In genomic region chr10:13232443-13233142, GRCm38 (mm10) we compare ENCODE assay signal across 18 mouse cellular contexts. TPM values are rescaled to one million over a fixed set of nuclear protein-coding genes. Genes with fewer than 3 reads are reported as not detected.
A peak's percentile ranks its signal among the peaks of the same experiment; 100 is the strongest.
DNase-seq lines count a peak whose midpoint lies in the region; ATAC-seq lines count a peak whose summit lies in the region.
"Had no signal": no experiment of that assay in that cellular context is flagged by ENCODE, and none has a peak within 500 bp of the region (broad histone marks: within the 10 kb centered on the region; RNA-seq: fewer than 3 reads in every experiment).

No protein-coding gene starts in this region.

- no peak overlapping the region; the same call in 1 of the 2 replicates for H3K27ac ChIP-seq in midbrain, embryonic 11.5 days (ENCODE audit: low read depth, low read length)
- H3K27ac ChIP-seq in midbrain, embryonic 16.5 days (ENCODE audit: low read length), result no peak overlapping the region
- H3K27ac ChIP-seq in hindbrain, embryonic 11.5 days (ENCODE audit: low read depth, low read length), result peak overlapping the region; percentile 53; the same call in 1 of the 2 replicates

- H3K9ac ChIP-seq in midbrain, embryonic 11.5 days (ENCODE audit: low read length), result no peak overlapping the region
- no peak overlapping the region for H3K9ac ChIP-seq in midbrain, embryonic 16.5 days (ENCODE audit: low read depth, low read length)
- no peak overlapping the region for H3K9ac ChIP-seq in hindbrain, embryonic 11.5 days (ENCODE audit: low read depth, low read length)
- H3K9ac ChIP-seq: lung, embryonic 14.5 days had no signal

- WGBS in midbrain, embryonic 11.5 days, result 50% methylated on average over 9 of the region's 9 CpGs
- WGBS in midbrain, embryonic 16.5 days, result 42% methylated on average over 9 of the region's 9 CpGs
- 41% methylated on average over 9 of the region's 9 CpGs for WGBS in hindbrain, embryonic 11.5 days

- no peaks in the 10 kb centered on the region for H3K27me3 ChIP-seq in midbrain, embryonic 11.5 days (ENCODE audit: control insufficient read depth, insufficient read depth, low read length)
- H3K27me3 ChIP-seq in midbrain, embryonic 16.5 days (ENCODE audit: control insufficient read depth, insufficient read depth, low read depth, low read length), result no peaks in the 10 kb centered on the region
- H3K27me3 ChIP-seq in hindbrain, embryonic 11.5 days (ENCODE audit: control insufficient read depth, insufficient read depth, low read length), result no peaks in the 10 kb centered on the region

- H3K4me2 ChIP-seq in midbrain, embryonic 11.5 days, result no peak overlapping the region
- no peak overlapping the region for H3K4me2 ChIP-seq in midbrain, embryonic 16.5 days (ENCODE audit: low read length)
- H3K4me2 ChIP-seq in hindbrain, embryonic 11.5 days (replicated peaks; ENCODE audit: low read depth, low read length), result no peak overlapping the region
- H3K4me2 ChIP-seq: lung, embryonic 14.5 days had no signal

- peaks cover 12% of the 10 kb centered on the region for H3K4me1 ChIP-seq in midbrain, embryonic 11.5 days (ENCODE audit: control insufficient read depth, insufficient read depth, low read length)
- no peaks in the 10 kb centered on the region; the same call in 1 of the 2 replicates for H3K4me1 ChIP-seq in midbrain, embryonic 16.5 days (ENCODE audit: control insufficient read depth, insufficient read depth, low read length)
- 0 out of 2 replicates have a peak, but pooled peaks cover 3% of the 10 kb centered on the region for H3K4me1 ChIP-seq in hindbrain, embryonic 11.5 days (replicated peaks; ENCODE audit: control insufficient read depth, insufficient read depth, low read length)

- no peak overlapping the region for H3K4me3 ChIP-seq in midbrain, embryonic 11.5 days (ENCODE audit: low read depth, low read length)
- H3K4me3 ChIP-seq in midbrain, embryonic 16.5 days (ENCODE audit: low read depth, low read length), result no peak overlapping the region
- no peak overlapping the region for H3K4me3 ChIP-seq in hindbrain, embryonic 11.5 days (ENCODE audit: low read depth, low read length)

- peak; percentile 69; the same call in 1 of the 2 replicates for ATAC-seq in frontal cortex, adult (ENCODE audit: low TSS enrichment)
- ATAC-seq in midbrain, embryonic 11.5 days (ENCODE audit: low FRiP score), result peak; percentile 58; the same call in 1 of the 2 replicates
- ATAC-seq in midbrain, embryonic 16.5 days, result no peak
- peak; percentile 78 for ATAC-seq in hindbrain, embryonic 11.5 days (ENCODE audit: low FRiP score)
- ATAC-seq: CD4-positive, CD25-positive, alpha-beta regulatory T cell, adult 4 months; intestine, embryonic 16.5 days had no signal

- DNase-seq in frontal cortex, postnatal 10 days (ENCODE audit: low spot score in 2 of 2), result no peak
- peak; percentile 86 for DNase-seq in midbrain, embryonic 11.5 days (ENCODE audit: low spot score, missing footprints)
- DNase-seq in hindbrain, embryonic 11.5 days (ENCODE audit: low spot score), result peak; percentile 49
- peak; percentile 2 for DNase-seq in telencephalon, adult 2 months (ENCODE audit: low read depth, low spot score)
- no peak for DNase-seq in gastrocnemius, adult 18-20 months (ENCODE audit: low spot score)
- DNase-seq: liver; lung, embryonic 14.5 days; thymus, postnatal 14 days had no signal

- no peaks in the 10 kb centered on the region for H3K36me3 ChIP-seq in midbrain, embryonic 11.5 days (ENCODE audit: control insufficient read depth, insufficient read depth, low read length)
- H3K36me3 ChIP-seq in midbrain, embryonic 16.5 days (ENCODE audit: control insufficient read depth, insufficient read depth, low read length), result no peaks in the 10 kb centered on the region
- H3K36me3 ChIP-seq in hindbrain, embryonic 11.5 days (ENCODE audit: control insufficient read depth, insufficient read depth, low read length), result no peaks in the 10 kb centered on the region

- H3K9me3 ChIP-seq in midbrain, embryonic 11.5 days (ENCODE audit: control insufficient read depth, low read length), result no peaks in the 10 kb centered on the region
- no peaks in the 10 kb centered on the region for H3K9me3 ChIP-seq in midbrain, embryonic 16.5 days (replicated peaks; ENCODE audit: control insufficient read depth, low read length, poor library complexity, severe bottlenecking)
- no peaks in the 10 kb centered on the region for H3K9me3 ChIP-seq in hindbrain, embryonic 11.5 days (ENCODE audit: control insufficient read depth, low read length)

RNA-seq across cellular contexts. Expression of gene Ltv1, which starts 39.6 kb away (rescaled TPM):
- 77.6 and 83.1 TPM in 2 replicates for polyA plus RNA-seq in midbrain, embryonic 11.5 days (2014; fragmentation: Nextera tagmentation; extraction: Ambion mirVana)
- polyA plus RNA-seq in midbrain, embryonic 16.5 days (2015; fragmentation: Nextera tagmentation; extraction: Ambion mirVana), result 33.8 and 35.8 TPM in 2 replicates
- polyA plus RNA-seq in hindbrain, embryonic 11.5 days (2014; fragmentation: Nextera tagmentation; extraction: Ambion mirVana), result 76.2 and 78.6 TPM in 2 replicates
- 10 to 100 TPM; 24.9 to 31.5 TPM for total RNA-seq in gastrocnemius, adult 18-20 months (2021)

RNA-seq across cellular contexts. Expression of gene Zc2hc1b, which starts 54.8 kb away (rescaled TPM):
- polyA plus RNA-seq in midbrain, embryonic 11.5 days (2014; fragmentation: Nextera tagmentation; extraction: Ambion mirVana), result not detected in 2 replicates
- not detected in 2 replicates for polyA plus RNA-seq in midbrain, embryonic 16.5 days (2015; fragmentation: Nextera tagmentation; extraction: Ambion mirVana)
- not detected in 2 replicates for polyA plus RNA-seq in hindbrain, embryonic 11.5 days (2014; fragmentation: Nextera tagmentation; extraction: Ambion mirVana)
- not detected for total RNA-seq in gastrocnemius, adult 18-20 months (2021)
- total RNA-seq: gastrocnemius, postnatal 4 days; left cerebral cortex, adult 8-10 months; megakaryocyte, adult 5-6 weeks had no signal
- polyA plus RNA-seq: CD4-positive, CD25-positive, alpha-beta regulatory T cell, adult 4 months; frontal cortex, adult 2 months; heart, postnatal 0 days; intestine, embryonic 16.5 days; large intestine, adult 2 months; lung, embryonic 14.5 days had no signal

Comparison
In these comparisons a context has a peak if more than half of its experiments do, and no peak if none do; other contexts are left out.
1. DNase-seq: peak in midbrain, embryonic 11.5 days (single experiment), hindbrain, embryonic 11.5 days (single experiment) and telencephalon, adult 2 months (single experiment); none in frontal cortex, postnatal 10 days (0 of 2) and gastrocnemius, adult 18-20 months (single experiment).